Mouse (Mus musculus): ENCODE data around the gene Gadd45b. TPM values are rescaled to one million over a fixed set of nuclear protein-coding genes. Genes with fewer than 3 reads are reported as not detected.
A peak's percentile ranks its signal among the peaks of the same experiment; 100 is the strongest.

Gene Gadd45b
- total RNA-seq, 2 experiments from 2014 or later, result 8.2 to 10.4 TPM

DNA sequence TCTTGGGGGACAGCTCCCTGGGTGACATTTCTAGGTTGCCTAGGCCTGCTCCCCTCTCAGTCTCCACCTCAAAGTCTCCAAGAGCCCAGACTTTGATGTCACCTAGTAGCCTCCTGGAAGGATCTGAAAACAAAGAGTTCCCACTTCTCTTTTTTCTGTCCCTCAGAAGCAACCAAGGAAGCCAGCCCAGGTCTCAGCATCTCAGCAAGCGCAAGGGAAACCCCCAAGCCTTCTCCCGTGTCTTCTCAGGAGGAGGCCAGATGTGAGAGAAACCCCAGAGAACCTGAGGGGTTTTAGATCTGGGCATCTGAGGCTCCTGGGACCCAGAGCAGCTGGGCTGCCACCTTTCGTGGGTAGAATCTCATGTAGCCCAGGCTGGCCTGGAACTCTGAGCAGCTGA is 39.4 kb downstream of the Gadd45b start:
- intact Hi-C loops (cut with DNase I), result no loop called here
- no peak for DNase-seq (ENCODE audit: extremely low spot score in 1 of 2, low spot score in 2 of 2)

DNA sequence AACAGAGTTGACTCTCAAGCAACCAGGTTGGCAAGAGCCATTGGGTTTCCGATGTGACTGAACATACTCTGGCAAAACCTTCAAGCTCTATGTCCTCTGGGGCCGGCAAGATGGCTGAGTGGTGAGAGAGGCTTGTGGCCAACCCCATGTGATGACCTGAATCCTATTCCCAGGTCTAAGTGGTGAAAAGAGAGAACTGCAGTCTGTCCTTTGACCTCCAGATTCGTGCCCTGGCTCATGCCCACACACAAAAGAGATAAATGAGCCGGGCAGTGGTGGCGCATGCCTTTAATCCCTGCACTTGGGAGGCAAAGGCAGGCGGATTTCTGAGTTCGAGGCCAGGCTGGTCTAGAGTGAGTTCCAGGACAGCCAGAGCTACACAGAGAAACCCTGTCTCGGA is 40.3 kb downstream of the Gadd45b start:
- DNase-seq (ENCODE audit: extremely low spot score in 1 of 2, low spot score in 2 of 2), result no peak
- intact Hi-C loops (cut with DNase I), result no loop called here

DNA sequence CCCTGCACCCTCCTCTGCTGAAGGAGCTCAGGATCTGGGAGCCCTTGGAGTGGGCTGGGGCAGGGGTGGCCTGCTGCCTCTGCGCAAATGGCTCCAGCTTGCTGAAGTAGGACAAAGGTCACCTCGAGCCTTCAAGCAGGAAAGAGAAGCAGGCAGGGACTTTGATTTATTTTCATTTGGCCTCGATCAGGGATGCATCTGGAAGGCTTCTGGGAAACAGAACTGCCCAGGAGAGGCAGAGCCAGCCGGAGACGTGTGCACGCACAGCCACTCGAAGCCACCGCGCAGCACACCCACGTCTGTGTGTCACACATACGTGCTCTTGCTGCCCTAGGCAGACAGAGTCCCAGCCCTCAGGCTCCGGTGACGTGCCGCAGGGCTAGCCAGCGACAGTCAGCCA is 41.7 kb downstream of the Gadd45b start:
- intact Hi-C loops (cut with DNase I), result no loop called here
- peak in 1 of 2 experiments; percentile 66 for DNase-seq (ENCODE audit: extremely low spot score in 1 of 2, low spot score in 2 of 2)

DNA sequence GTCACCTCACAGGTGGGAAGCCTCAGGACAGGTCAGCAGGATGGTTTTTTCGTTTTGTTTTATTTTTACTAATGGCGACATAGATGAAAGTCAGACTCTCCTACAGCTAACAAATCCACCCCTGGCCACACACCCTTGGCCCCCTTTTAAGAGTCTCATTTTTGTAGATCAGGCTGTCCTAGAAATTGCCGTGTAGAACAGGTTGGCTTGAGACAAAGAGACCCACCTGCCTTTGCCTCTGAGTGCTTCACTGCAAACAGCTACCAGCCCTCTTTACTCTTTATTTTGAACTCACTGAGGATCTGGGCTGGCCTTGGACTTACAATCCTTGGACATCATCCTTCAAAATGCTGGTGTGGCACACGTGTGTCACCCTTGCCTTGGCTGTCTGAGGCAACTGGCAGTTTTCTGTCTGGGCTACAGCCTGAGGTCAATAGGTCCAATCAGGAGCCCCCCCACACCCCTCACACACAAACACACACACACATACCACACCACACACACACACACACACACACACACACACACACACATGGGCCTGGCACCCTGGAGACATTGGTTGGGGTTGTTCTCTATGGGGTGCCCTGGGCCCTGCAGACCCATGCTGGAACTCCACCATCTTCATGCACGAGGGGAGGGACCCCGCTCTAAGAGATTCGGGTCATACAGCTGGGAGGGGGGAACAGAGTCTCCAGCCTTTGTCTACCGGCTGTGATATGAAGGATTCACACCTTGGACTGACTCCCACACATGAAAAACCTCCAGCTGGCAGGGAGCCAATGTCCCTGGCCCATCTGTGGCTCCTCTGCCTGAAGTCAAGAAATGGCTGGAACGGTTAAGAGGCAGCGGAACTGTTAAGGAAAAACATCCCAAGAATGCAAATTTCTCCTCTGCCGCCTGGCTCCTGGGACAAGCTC is 42.5 kb downstream of the Gadd45b start:
- intact Hi-C loops (cut with DNase I), result no loop called here
- peak in 1 of 2 experiments; percentile 72 for DNase-seq (ENCODE audit: extremely low spot score in 1 of 2, low spot score in 2 of 2)

DNA sequence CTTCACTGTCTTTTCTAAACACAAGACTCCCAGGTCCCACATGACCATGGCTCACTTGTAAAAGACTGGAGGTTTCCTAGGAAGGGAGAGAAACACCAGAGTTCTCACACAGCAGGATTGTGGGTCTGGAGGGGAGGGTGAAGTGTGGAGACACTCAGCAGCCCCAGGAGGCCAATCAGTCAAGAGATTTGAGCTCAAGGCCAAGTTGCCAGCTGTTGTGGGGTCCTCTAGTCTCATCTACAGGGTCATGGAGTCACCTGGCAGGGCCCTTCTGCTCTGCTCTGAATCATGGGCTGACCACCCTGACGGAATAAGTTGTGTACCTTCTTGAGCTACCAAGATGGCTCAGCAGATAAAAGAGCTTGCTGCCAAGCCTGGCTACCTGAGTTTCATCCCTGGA is 43.8 kb downstream of the Gadd45b start:
- intact Hi-C loops (cut with DNase I), result no loop called here
- DNase-seq (ENCODE audit: extremely low spot score in 1 of 2, low spot score in 2 of 2), result no peak

DNA sequence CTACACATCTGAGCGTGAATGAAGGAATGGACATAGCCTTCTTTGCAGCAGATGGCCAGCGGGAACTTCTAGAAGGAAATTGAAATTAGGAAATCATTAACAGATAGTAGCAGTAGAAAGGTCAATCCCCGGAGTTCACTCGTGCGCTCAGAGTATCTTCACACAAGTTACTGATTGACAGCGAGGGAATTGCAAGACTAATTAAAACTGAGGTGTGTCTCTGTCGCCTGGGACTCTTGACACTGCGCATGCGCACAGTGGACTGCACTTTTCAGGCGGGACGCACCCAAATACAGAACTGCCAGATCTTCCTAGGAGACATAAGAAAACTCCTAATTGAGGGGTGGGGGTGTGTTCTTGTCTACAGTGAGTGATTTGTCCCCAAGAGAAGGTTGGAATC is 45.6 kb downstream of the Gadd45b start:
- intact Hi-C loops (cut with DNase I), result no loop called here
- DNase-seq (ENCODE audit: extremely low spot score in 1 of 2, low spot score in 2 of 2), result no peak

DNA sequence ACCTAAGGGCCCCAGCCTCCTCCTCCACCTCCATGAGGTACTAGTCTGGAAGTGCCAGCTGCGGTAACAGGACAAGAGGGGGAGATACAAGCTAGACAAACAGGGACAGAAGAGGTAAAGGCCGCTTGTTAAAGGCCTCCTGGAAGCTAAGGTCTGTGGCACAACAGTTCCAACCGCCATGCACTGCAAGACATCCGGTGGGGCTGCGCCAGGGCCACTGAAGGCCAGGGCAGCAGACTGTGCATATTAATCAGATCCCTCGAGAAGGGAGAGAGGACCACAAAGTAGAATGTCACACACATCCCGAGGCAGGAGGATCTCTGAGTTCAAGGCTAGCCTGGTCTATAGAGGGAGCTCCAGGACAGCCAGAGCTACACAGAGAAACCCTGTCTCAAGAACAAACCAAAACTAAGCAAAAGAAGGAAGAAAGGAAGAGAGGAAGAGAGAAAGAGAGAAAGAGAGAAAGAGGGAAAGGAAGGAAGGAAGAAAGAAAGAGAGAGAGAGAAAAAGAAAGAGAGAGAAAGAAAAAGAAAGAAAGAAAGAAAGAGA is 51.8 kb downstream of the Gadd45b start:
- intact Hi-C loops (cut with DNase I), result no loop called here

More for the DNA sequence above, 51.8 kb downstream of the Gadd45b start:
- DNase-seq (ENCODE audit: extremely low spot score in 1 of 2, low spot score in 2 of 2), result peak in 1 of 2 experiments; percentile 14

Other genes starting within 250 kb of the Gadd45b start
- gene Mob3a, start 228.1 kb upstream of the Gadd45b start, total RNA-seq (2021), result 10 to 100 TPM; 21.8 to 24.7 TPM
- 10 to 100 TPM; 56.3 to 63.5 TPM for gene Izumo4, start 227.9 kb upstream of the Gadd45b start, total RNA-seq (2021)
- 100 to 1,000 TPM; 146 to 151 TPM for gene Ap3d1, start 187.8 kb upstream of the Gadd45b start, total RNA-seq (2021)
- 10 to 100 TPM; 59.1 to 60.1 TPM for gene Dot1l, start 174.9 kb upstream of the Gadd45b start, total RNA-seq (2021)
- 10 to 100 TPM; 39.7 to 43.1 TPM for gene Sf3a2, start 131.9 kb upstream of the Gadd45b start, total RNA-seq (2021)
- gene Plekhj1, start 131.4 kb upstream of the Gadd45b start, total RNA-seq (2021), result 10 to 100 TPM; 57.0 to 62.1 TPM
- 1 to 10 TPM; 1.7 to 2.0 TPM for gene Amh, start 124.8 kb upstream of the Gadd45b start, total RNA-seq (2021)
- gene Jsrp1, start 116.6 kb upstream of the Gadd45b start, total RNA-seq (2021), result 1 to 10 TPM; 1.6 to 2.0 TPM
- 100 to 1,000 TPM; 414 to 433 TPM for gene Oaz1, start 103.4 kb upstream of the Gadd45b start, total RNA-seq (2021)
- 10 to 100 TPM; 25.4 to 30.9 TPM for gene Lingo3, start 86.0 kb upstream of the Gadd45b start, total RNA-seq (2021)
- 10 to 100 TPM; 51.1 to 57.3 TPM for gene Lsm7, start 74.9 kb upstream of the Gadd45b start, total RNA-seq (2021)
- 10 to 100 TPM; 81.5 to 90.2 TPM for gene Sppl2b, start 74.8 kb upstream of the Gadd45b start, total RNA-seq (2021)
- under 1 TPM in 1 of 2 experiments, not detected in 1; 0.13 TPM for gene Tmprss9, start 58.2 kb upstream of the Gadd45b start, total RNA-seq (2021)
- 100 to 1,000 TPM; 158 to 161 TPM for gene Timm13, start 29.1 kb upstream of the Gadd45b start, total RNA-seq (2021)
- gene Lmnb2, start 11.8 kb upstream of the Gadd45b start, total RNA-seq (2021), result 10 to 100 TPM; 20.4 to 21.3 TPM
- 100 to 1,000 TPM; 127 to 166 TPM for gene Gng7, start 84.9 kb downstream of the Gadd45b start, total RNA-seq (2021)
- gene Diras1, start 95.6 kb downstream of the Gadd45b start, total RNA-seq (2021), result 100 to 1,000 TPM; 105 to 120 TPM
- gene Slc39a3, start 107.4 kb downstream of the Gadd45b start, total RNA-seq (2021), result 10 to 100 TPM; 65.2 to 67.8 TPM
- gene Sgta, start 130.1 kb downstream of the Gadd45b start, total RNA-seq (2021), result 100 to 1,000 TPM; 187 to 196 TPM
- gene Thop1, start 140.0 kb downstream of the Gadd45b start, total RNA-seq (2021), result 10 to 100 TPM; 53.8 to 54.9 TPM
- gene Creb3l3, start 168.8 kb downstream of the Gadd45b start, total RNA-seq (2021), result under 1 TPM; 0.28 to 0.30 TPM
- 100 to 1,000 TPM; 127 to 130 TPM for gene Map2k2, start 175.8 kb downstream of the Gadd45b start, total RNA-seq (2021)
- 10 to 100 TPM; 38.7 to 42.6 TPM for gene Zbtb7a, start 205.1 kb downstream of the Gadd45b start, total RNA-seq (2021)
- gene Pias4, start 237.8 kb downstream of the Gadd45b start, total RNA-seq (2021), result 10 to 100 TPM; 24.3 to 25.8 TPM
- gene Eef2, start 246.6 kb downstream of the Gadd45b start, total RNA-seq (2021), result 1,000 to 10,000 TPM; 1,077 to 1,083 TPM

All from left cerebral cortex, postnatal 10 days (tissue).